Mouse (Mus musculus): ENCODE measurements around the gene Syce2.

DNA sequence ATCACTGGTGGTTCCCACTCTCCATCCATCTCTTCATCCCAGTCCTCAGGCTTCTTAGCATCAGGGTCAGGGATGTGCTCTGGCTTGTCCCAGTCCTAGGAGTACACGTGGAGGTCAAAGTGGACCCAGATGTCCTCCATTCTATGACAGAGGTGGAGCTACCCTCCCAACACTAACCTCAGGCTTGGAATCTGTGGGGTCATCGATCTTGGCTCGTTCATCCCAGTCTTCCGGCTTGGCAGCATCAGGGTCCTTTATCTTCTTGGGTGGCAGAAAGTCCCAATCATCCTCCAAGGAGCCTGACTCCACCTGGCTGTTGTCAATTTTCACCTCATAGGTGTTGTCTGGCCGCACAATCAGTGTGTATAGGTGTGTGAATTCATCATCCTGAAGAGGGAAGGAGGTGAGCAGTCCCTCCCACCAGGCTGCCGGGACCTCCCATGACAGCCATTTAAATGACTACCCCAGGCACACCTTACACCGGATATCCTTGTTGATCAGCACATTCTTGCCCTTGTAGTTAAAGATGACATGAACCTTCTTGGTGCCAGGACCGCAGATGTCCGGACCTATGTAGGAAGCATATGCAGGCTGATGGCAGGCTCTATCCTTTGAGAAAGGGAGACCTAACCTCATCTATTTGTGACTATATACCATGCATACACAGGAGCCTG is 27.4 kb upstream of the Syce2 start:
- TF ChIP-seq USF1 (IDR thresholded peaks at IDR 0.05; ENCODE audit: low read depth, low read length) (no peak), MAX (IDR thresholded peaks at IDR 0.05; ENCODE audit: low read length) (no peak)

Data from CH12.LX (cell line).